Mouse (Mus musculus): ENCODE measurements around the gene Mast3.

DNA sequence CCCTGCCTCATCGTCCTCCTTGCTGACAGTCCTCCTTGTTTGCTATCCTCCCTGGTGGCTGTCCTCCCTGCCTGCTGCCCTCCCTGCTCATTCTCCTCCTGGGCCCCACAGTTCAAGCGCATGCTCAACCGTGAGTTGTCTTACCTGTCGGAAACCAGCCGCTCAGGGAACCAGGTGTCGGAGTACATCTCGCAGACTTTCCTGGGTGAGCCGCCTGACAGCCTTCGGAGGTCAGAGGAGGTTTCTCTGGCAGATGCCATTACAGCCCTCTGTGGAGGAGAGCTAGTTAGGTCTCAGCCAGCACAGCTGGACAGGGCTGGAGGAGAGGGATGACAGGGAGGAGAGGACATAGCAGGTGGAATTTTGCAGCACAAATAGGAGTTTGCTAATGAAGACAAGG is 58.2 kb downstream of the Mast3 start:
- TF ChIP-seq EP300 (optimal IDR thresholded peaks at IDR 0.05) (no peak), CTCF (IDR thresholded peaks at IDR 0.05; ENCODE audit: low read depth) (no peak)
